Mouse (Mus musculus): Measurements from ENCODE around the gene Abcb11. TPM values are rescaled to one million over a fixed set of nuclear protein-coding genes. Genes with fewer than 3 reads are reported as not detected.
"Not testable (repeated sequence)": the region's sequence is repeated elsewhere in the genome, so short reads cannot be mapped to it uniquely, and the experiment has no call there.

Gene Abcb11
- polyA plus RNA-seq, 1 experiment from 2014 or later: not detected

DNA sequence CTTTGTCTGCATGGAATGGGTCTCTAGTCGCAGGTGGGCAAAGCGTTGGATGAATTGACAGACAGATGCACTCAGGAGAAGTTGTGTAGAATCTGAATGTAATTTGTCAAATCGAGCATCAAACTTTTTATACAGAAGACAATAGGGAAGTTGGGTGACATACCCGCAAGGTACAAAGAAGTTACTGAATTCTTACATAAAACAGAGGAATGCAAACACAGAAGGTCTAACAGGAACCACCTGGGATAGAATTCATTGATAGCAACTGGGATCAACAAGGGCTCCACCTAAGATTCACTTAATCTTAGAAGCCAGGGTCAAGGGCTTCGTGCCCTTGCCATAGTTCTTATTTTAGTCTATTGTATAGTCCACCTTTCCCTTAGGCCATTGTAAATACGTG lies 41.8 kb downstream of the Abcb11 start:
- WGBS: 92% methylated on average over 5 of the region's 6 CpGs
- not testable (repeated sequence) for H3K27me3 ChIP-seq (ENCODE audit: control insufficient read depth, insufficient read depth, low read length); H3K27ac ChIP-seq (ENCODE audit: low read depth, low read length); H3K9me3 ChIP-seq (ENCODE audit: control insufficient read depth, low read length); H3K4me1 ChIP-seq (ENCODE audit: control insufficient read depth, insufficient read depth, low read length); H3K9ac ChIP-seq (replicated peaks; ENCODE audit: low read depth, low read length); ATAC-seq (ENCODE audit: low read depth); H3K4me3 ChIP-seq (ENCODE audit: low read depth, low read length); H3K4me2 ChIP-seq (ENCODE audit: low read depth, low read length); H3K36me3 ChIP-seq (ENCODE audit: control insufficient read depth, insufficient read depth, low read length)

DNA sequence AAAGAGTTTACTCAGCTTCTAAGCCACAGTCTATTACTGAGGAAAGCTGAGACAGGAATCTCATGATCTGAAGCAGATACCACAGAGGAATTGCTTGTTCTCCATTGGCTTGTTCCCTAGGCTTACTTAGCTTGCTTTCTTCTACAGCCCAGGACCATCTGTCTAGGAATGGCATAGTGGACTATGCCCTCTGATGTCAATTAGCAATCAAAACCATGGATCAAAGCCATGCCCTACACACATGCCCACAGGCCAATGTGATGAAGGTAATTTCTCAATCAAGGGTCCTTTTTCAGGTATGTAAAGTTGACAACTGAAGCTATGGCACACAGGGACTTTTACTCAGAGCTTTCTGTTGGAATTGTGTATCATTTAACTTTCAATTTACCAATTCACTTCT lies 47.9 kb downstream of the Abcb11 start:
- ATAC-seq (ENCODE audit: low read depth): no peak
- Histone ChIP-seq H3K27ac (ENCODE audit: low read depth, low read length) (no peak overlapping the region), H3K9ac (replicated peaks; ENCODE audit: low read depth, low read length) (no peak overlapping the region), H3K36me3 (ENCODE audit: control insufficient read depth, insufficient read depth, low read length) (no peaks in the 10 kb centered on the region), H3K4me2 (ENCODE audit: low read depth, low read length) (no peak overlapping the region), H3K9me3 (ENCODE audit: control insufficient read depth, low read length) (no peaks in the 10 kb centered on the region), H3K4me1 (ENCODE audit: control insufficient read depth, insufficient read depth, low read length) (no peaks in the 10 kb centered on the region), H3K4me3 (ENCODE audit: low read depth, low read length) (no peak overlapping the region), H3K27me3 (ENCODE audit: control insufficient read depth, insufficient read depth, low read length) (no peaks in the 10 kb centered on the region)

- Histone ChIP-seq H3K9me3 (ENCODE audit: control insufficient read depth, low read length) (no peaks in the 10 kb centered on the region), H3K4me1 (ENCODE audit: control insufficient read depth, insufficient read depth, low read length) (no peaks in the 10 kb centered on the region), H3K4me3 (ENCODE audit: low read depth, low read length) (no peak overlapping the region), H3K36me3 (ENCODE audit: control insufficient read depth, insufficient read depth, low read length) (no peaks in the 10 kb centered on the region), H3K27me3 (ENCODE audit: control insufficient read depth, insufficient read depth, low read length) (no peaks in the 10 kb centered on the region), H3K9ac (replicated peaks; ENCODE audit: low read depth, low read length) (no peak overlapping the region), H3K27ac (ENCODE audit: low read depth, low read length) (no peak overlapping the region), H3K4me2 (ENCODE audit: low read depth, low read length) (no peak overlapping the region)
- 78% methylated on average over 5 of the region's 5 CpGs for WGBS
- no peak for ATAC-seq (ENCODE audit: low read depth)
Observed at GRCm38 (mm10) chr2:69288989-69289388, 53.4 kb downstream of the Abcb11 start.

- no peaks in the 10 kb centered on the region for H3K9me3 ChIP-seq (ENCODE audit: control insufficient read depth, low read length)
- no peak overlapping the region for H3K27ac ChIP-seq (ENCODE audit: low read depth, low read length)
- H3K36me3 ChIP-seq (ENCODE audit: control insufficient read depth, insufficient read depth, low read length): no peaks in the 10 kb centered on the region
- H3K4me3 ChIP-seq (ENCODE audit: low read depth, low read length): no peak overlapping the region
- H3K4me1 ChIP-seq (ENCODE audit: control insufficient read depth, insufficient read depth, low read length): no peaks in the 10 kb centered on the region
- H3K9ac ChIP-seq (replicated peaks; ENCODE audit: low read depth, low read length): no peak overlapping the region
- peak; percentile 56; the same call in 1 of the 2 replicates for ATAC-seq (ENCODE audit: low read depth)
- H3K4me2 ChIP-seq (ENCODE audit: low read depth, low read length): no peak overlapping the region
- WGBS: 5% methylated on average over 1 of the region's 1 CpGs
- no peaks in the 10 kb centered on the region for H3K27me3 ChIP-seq (ENCODE audit: control insufficient read depth, insufficient read depth, low read length)
Observed at GRCm38 (mm10) chr2:69275875-69276274, 66.5 kb downstream of the Abcb11 start.

DNA sequence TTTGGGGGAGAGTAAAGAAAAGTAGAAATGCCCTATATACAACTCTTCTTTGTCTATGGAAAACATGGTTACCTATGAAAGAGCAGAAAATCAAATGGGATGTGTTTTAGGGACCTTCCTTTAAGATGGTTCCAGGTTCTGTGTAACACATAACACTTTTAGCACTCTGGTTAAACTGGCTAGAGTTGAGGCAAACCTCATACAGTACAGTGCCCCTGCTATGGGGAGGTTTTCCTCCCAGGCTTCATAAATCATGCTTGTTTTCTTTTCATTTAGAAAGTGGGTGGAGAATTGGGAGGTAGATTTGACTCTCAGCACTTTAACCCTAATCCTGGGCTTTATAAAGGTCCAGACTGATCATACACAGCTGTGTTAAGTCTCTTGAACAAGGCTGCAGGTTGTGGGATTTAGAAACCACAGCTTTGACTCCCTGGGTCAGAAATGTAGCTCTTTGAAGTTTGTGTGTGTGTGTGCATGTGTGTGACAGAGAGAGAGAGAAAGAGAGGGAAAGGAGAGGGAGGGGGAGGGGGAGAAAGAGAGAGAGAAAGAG lies 78.3 kb downstream of the Abcb11 start:
- no peak for ATAC-seq (ENCODE audit: low read depth)
- Histone ChIP-seq H3K9ac (replicated peaks; ENCODE audit: low read depth, low read length) (no peak overlapping the region), H3K4me2 (ENCODE audit: low read depth, low read length) (no peak overlapping the region), H3K27me3 (ENCODE audit: control insufficient read depth, insufficient read depth, low read length) (no peaks in the 10 kb centered on the region), H3K9me3 (ENCODE audit: control insufficient read depth, low read length) (no peaks in the 10 kb centered on the region), H3K4me3 (ENCODE audit: low read depth, low read length) (no peak overlapping the region), H3K4me1 (ENCODE audit: control insufficient read depth, insufficient read depth, low read length) (no peaks in the 10 kb centered on the region), H3K27ac (ENCODE audit: low read depth, low read length) (no peak overlapping the region), H3K36me3 (ENCODE audit: control insufficient read depth, insufficient read depth, low read length) (no peaks in the 10 kb centered on the region)

- no peaks in the 10 kb centered on the region for H3K36me3 ChIP-seq (ENCODE audit: control insufficient read depth, insufficient read depth, low read length)
- 73% methylated on average over 16 of the region's 16 CpGs for WGBS
- no peaks in the 10 kb centered on the region for H3K9me3 ChIP-seq (ENCODE audit: control insufficient read depth, low read length)
- no peaks in the 10 kb centered on the region for H3K4me1 ChIP-seq (ENCODE audit: control insufficient read depth, insufficient read depth, low read length)
- no peak overlapping the region for H3K4me3 ChIP-seq (ENCODE audit: low read depth, low read length)
- H3K27me3 ChIP-seq (ENCODE audit: control insufficient read depth, insufficient read depth, low read length): no peaks in the 10 kb centered on the region
- no peak overlapping the region for H3K9ac ChIP-seq (replicated peaks; ENCODE audit: low read depth, low read length)
- no peak overlapping the region for H3K27ac ChIP-seq (ENCODE audit: low read depth, low read length)
- no peak for ATAC-seq (ENCODE audit: low read depth)
- H3K4me2 ChIP-seq (ENCODE audit: low read depth, low read length): no peak overlapping the region
Observed at GRCm38 (mm10) chr2:69248221-69248755, 94.1 kb downstream of the Abcb11 start.

- Histone ChIP-seq H3K4me3 (ENCODE audit: low read depth, low read length) (no peak overlapping the region), H3K4me1 (ENCODE audit: control insufficient read depth, insufficient read depth, low read length) (no peaks in the 10 kb centered on the region), H3K9me3 (ENCODE audit: control insufficient read depth, low read length) (no peaks in the 10 kb centered on the region), H3K27ac (ENCODE audit: low read depth, low read length) (no peak overlapping the region), H3K27me3 (ENCODE audit: control insufficient read depth, insufficient read depth, low read length) (no peaks in the 10 kb centered on the region), H3K9ac (replicated peaks; ENCODE audit: low read depth, low read length) (no peak overlapping the region), H3K36me3 (ENCODE audit: control insufficient read depth, insufficient read depth, low read length) (no peaks in the 10 kb centered on the region), H3K4me2 (ENCODE audit: low read depth, low read length) (no peak overlapping the region)
- 90% methylated on average over 1 of the region's 1 CpGs for WGBS
- no peak for ATAC-seq (ENCODE audit: low read depth)
Observed at GRCm38 (mm10) chr2:69247081-69247480, 95.3 kb downstream of the Abcb11 start.

GRCm38 (mm10) chr2:69244924-69245323 lies 97.5 kb downstream of the Abcb11 start:
- ATAC-seq (ENCODE audit: low read depth): no peak
- H3K4me1 ChIP-seq (ENCODE audit: control insufficient read depth, insufficient read depth, low read length): no peaks in the 10 kb centered on the region
- no peak overlapping the region for H3K9ac ChIP-seq (replicated peaks; ENCODE audit: low read depth, low read length)
- H3K36me3 ChIP-seq (ENCODE audit: control insufficient read depth, insufficient read depth, low read length): no peaks in the 10 kb centered on the region
- H3K9me3 ChIP-seq (ENCODE audit: control insufficient read depth, low read length): no peaks in the 10 kb centered on the region
- H3K27ac ChIP-seq (ENCODE audit: low read depth, low read length): no peak overlapping the region
- no peak overlapping the region for H3K4me3 ChIP-seq (ENCODE audit: low read depth, low read length)
- H3K27me3 ChIP-seq (ENCODE audit: control insufficient read depth, insufficient read depth, low read length): no peaks in the 10 kb centered on the region
- WGBS: 37% methylated on average over 2 of the region's 2 CpGs
- H3K4me2 ChIP-seq (ENCODE audit: low read depth, low read length): no peak overlapping the region

GRCm38 (mm10) chr2:69239315-69239714 lies 103.1 kb downstream of the Abcb11 start:
- no peak for ATAC-seq (ENCODE audit: low read depth)
- H3K4me2 ChIP-seq (ENCODE audit: low read depth, low read length): no peak overlapping the region
- no peaks in the 10 kb centered on the region for H3K36me3 ChIP-seq (ENCODE audit: control insufficient read depth, insufficient read depth, low read length)
- H3K9ac ChIP-seq (replicated peaks; ENCODE audit: low read depth, low read length): no peak overlapping the region
- H3K27me3 ChIP-seq (ENCODE audit: control insufficient read depth, insufficient read depth, low read length): no peaks in the 10 kb centered on the region
- H3K4me3 ChIP-seq (ENCODE audit: low read depth, low read length): no peak overlapping the region
- H3K27ac ChIP-seq (ENCODE audit: low read depth, low read length): no peak overlapping the region
- WGBS: 68% methylated on average over 9 of the region's 9 CpGs
- H3K9me3 ChIP-seq (ENCODE audit: control insufficient read depth, low read length): no peaks in the 10 kb centered on the region
- H3K4me1 ChIP-seq (ENCODE audit: control insufficient read depth, insufficient read depth, low read length): no peaks in the 10 kb centered on the region
